In the genomic region with DNA sequence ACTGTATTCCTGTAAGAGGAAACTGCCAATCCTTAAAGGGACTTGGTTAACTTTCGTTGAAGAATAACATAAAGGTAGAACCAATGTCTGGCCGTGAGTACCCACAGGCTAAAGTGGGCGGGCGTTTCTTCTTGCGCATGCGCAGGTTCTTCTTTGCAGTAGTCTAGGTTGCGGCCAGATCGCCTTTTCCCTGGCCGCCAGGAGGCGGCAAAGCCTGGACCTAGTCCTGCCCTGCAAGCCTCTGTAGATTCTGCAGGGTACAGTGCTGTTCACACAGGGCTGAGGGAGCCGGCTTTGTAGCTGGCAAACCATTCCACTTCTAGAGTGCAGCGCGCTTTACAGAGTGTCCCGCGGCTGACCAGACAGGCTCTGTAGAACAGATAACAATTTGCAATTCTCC, we compare ENCODE assay signal across 8 mouse cellular contexts. TPM values are rescaled to one million over a fixed set of nuclear protein-coding genes. Genes with fewer than 3 reads are reported as not detected.
DNase-seq lines count a peak whose midpoint lies in the region; TF ChIP-seq lines count a peak whose summit lies in the region.

No protein-coding gene starts in this region.

- DNase-seq in ES-CJ7 (ENCODE audit: low read depth, low spot score), result peak; percentile 92
- peak; percentile 91 for DNase-seq in cerebellum, adult 8-10 months
- peak; percentile 93 for DNase-seq in forelimb bud, embryonic 11.5 days (ENCODE audit: low read depth, low spot score)
- DNase-seq in heart, postnatal 4 days, result peak; percentile 96
- DNase-seq in layer of hippocampus, adult 8-10 months (ENCODE audit: low spot score in 2 of 2), result peak; percentile 80 to 88
- peak; percentile 79 for DNase-seq in lung, adult 2 months
- DNase-seq in ovary, adult 18-20 months (ENCODE audit: low spot score), result peak; percentile 82
- peak; percentile 46 to 47 for DNase-seq in thymus, adult 18-20 months

- 5% methylated on average over 15 of the region's 15 CpGs for WGBS in lung, adult 2 months

- peak; percentile 79 for TF ChIP-seq CTCF in lung, adult 2 months (IDR thresholded peaks at IDR 0.05; ENCODE audit: insufficient read depth, low read length)

- H3K4me1 ChIP-seq in lung, adult 2 months (ENCODE audit: control insufficient read depth, insufficient read depth, low read length), result no peaks in the 10 kb centered on the region

- no peak overlapping the region for H3K4me3 ChIP-seq in lung, adult 2 months (replicated peaks; ENCODE audit: extremely low read depth, low read depth, low read length)

- no peak for TF ChIP-seq POLR2A in lung, adult 2 months (IDR thresholded peaks at IDR 0.05; ENCODE audit: borderline replicate concordance, extremely low read depth, low read depth, low read length)

RNA-seq across cellular contexts. Expression of gene Map2k3, which starts 22.0 kb away (rescaled TPM):
- 10 to 100 TPM; 38.8 to 42.3 TPM for total RNA-seq in heart, postnatal 4 days (2021)
- 10 to 100 TPM; 12.8 to 19.8 (median 16.8) TPM for total RNA-seq in layer of hippocampus, adult 8-10 months (2022)
- 29.4 and 48.0 TPM in 2 replicates for polyA plus RNA-seq in lung, adult 2 months (2012; rRNA removed)

RNA-seq across cellular contexts. Expression of gene Natd1, which starts 39.3 kb away (rescaled TPM):
- total RNA-seq in heart, postnatal 4 days (2021), result 10 to 100 TPM; 24.4 to 27.6 TPM
- 10 to 100 TPM in 3 of 4 experiments, 1 to 10 TPM in 1; 9.4 to 16.6 (median 13.1) TPM for total RNA-seq in layer of hippocampus, adult 8-10 months (2022)
- polyA plus RNA-seq in lung, adult 2 months (2012; rRNA removed), result 29.2 and 34.4 TPM in 2 replicates
